Mouse (Mus musculus) embryonic fibroblast, embryonic 13.5 days (primary cell): ENCODE results near the gene Hoxa11. TPM values are rescaled to one million over a fixed set of nuclear protein-coding genes. Genes with fewer than 3 reads are reported as not detected.

Experiments
- H3K27ac ChIP-seq: 2 replicates; pipeline ENCODE4 v1.5.1; 2012; ENCODE audit warnings: low read length, control low read depth, inconsistent platforms; ENCODE audit not compliant: insufficient read depth
- H3K4me1 ChIP-seq: 2 replicates; pipeline ENCODE4 v1.6.1; 2011; ENCODE audit warnings: low read length; ENCODE audit not compliant: control insufficient read depth, insufficient read depth
- H3K4me3 ChIP-seq: 2 replicates; pipeline ENCODE4 v1.5.1; 2011; ENCODE audit warnings: mild to moderate bottlenecking, control low read depth, low read length; ENCODE audit not compliant: insufficient read depth
- CTCF ChIP-seq: IDR thresholded peaks from 2 replicates; pipeline ENCODE4 v1.5.1; 2011; ENCODE audit warnings: mild to moderate bottlenecking, control low read depth, low read length, moderate library complexity, borderline replicate concordance; ENCODE audit not compliant: insufficient read depth
- POLR2A ChIP-seq: IDR thresholded peaks from 2 replicates; pipeline ENCODE4 v1.6.1; 2011; ENCODE audit warnings: low read depth, mild to moderate bottlenecking, control low read depth, low read length, moderate library complexity
- polyA plus RNA-seq: library from polyadenylated mRNA; stranded (reverse); fragments of >200 nt; gene quantifications from 2 replicates; pipeline ENCODE4 v1.2.4, GENCODE M21; 2011; ENCODE audit warnings: low read depth; ENCODE audit not compliant: missing spikeins, insufficient read length

Hoxa11 gene
- polyA plus RNA-seq, 1 experiment: 9.2 TPM

DNA sequence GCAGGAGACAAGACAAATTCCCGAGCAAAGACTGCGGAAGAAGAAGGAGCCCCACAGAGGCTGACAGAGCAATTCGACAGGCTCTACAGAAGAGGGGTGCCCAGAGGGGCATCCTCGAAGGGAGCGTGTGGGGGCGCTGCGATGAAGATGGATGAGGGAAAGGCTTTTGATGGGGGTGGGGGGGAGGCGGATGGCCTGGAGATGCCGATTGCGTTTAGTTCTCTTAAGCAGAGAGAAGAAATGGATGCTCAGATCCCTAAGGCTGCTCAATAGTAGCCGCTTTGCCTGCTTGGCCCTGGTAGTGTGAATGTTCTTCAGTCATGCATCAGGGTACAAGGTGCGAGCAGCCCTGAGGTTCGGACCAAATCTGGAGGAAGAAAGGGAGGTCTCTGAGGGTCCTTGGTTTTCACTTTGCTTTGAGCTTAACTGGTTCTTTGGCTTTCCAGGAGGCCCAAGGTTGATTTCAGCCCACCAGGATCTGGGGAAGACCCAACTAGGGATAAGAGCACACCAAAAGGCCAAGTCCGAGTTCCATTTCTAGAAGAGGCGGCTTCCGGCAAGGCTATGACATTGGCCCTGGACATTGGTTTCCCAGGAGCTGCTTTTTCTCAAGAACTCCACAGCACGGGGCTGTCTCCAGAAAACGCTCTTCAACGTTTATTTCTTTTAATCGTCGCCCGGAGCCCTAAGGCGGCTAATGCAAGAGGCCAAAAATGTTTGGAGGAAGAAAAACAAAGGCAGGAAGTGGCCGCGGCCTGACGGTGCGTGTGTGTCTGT lies 3.2 kb upstream of the Hoxa11 start:
- H3K27ac ChIP-seq: peak overlapping the region; percentile 60
- TF ChIP-seq POLR2A (no peak), CTCF (no peak)
- no peaks in the 10 kb centered on the region for H3K4me1 ChIP-seq
- peak overlapping the region; percentile 24 for H3K4me3 ChIP-seq

DNA sequence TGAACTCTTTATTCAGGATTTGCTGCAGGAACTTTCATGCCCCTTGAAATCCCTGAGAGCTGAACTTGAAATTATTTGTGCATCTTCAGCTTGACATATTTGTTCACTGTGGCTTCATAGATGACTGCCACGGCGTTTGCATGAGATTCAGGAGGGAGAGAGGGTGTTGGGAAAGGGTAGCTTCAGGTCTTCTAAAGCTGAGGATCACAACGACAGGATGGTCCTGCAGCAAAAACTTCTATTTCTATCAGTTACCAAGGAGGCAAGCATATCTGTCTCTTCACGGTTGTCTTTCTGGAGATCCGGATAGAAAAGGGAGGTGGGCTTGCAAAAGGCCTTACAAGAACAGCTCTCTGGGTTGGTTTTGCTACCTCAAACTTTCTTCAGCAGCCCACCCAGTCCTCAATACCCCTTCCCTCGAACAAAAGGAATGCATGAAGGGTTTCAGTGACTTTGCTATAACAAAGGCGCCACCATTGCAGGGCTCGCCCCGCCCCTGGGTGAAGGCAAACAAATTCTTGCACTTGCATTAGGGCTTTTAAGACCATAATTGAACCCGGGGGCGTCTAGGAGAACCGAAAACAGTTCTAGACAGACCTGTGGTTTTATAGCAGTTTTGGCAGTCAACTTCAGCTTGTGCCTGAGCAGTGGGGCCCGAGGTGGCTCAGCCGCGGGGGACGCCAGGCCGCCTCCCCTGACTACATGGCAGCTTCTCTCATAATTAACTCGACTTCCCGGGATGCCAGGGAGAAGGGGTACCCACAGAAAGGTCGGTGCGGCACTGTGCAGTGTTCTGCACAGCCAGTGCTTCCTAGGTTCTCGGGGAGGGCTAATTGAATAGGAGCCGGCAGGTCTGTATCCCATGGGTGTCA lies 2.4 kb upstream of the Hoxa11 start:
- peak overlapping the region; percentile 23 for H3K4me3 ChIP-seq
- no peaks in the 10 kb centered on the region for H3K4me1 ChIP-seq
- TF ChIP-seq CTCF (no peak), POLR2A (no peak)
- peak overlapping the region; percentile 35 for H3K27ac ChIP-seq

DNA sequence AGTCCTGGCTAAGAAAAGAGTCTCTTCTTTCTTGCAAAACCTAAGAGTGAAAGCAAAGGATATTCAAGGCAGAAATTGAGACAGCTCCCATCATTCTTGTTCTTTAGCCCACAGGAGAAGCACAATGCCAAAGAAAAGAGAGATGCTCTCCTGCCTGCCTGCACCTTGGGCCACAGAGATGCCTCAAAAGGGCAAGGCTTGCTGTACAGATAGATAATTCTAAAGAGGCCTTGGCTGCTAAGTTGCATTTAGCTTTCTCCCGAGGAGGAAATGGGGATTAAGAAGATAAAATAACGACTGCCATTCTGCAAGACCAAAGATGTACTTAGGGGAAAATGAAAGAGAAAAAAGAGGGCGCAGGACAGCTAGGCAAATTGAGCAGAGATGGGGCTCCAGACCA lies 1.3 kb upstream of the Hoxa11 start:
- Histone ChIP-seq H3K27ac (no peak overlapping the region), H3K4me1 (no peaks in the 10 kb centered on the region), H3K4me3 (peak overlapping the region; percentile 46; the same call in 1 of the 2 replicates)
- TF ChIP-seq POLR2A (no peak), CTCF (no peak)

DNA sequence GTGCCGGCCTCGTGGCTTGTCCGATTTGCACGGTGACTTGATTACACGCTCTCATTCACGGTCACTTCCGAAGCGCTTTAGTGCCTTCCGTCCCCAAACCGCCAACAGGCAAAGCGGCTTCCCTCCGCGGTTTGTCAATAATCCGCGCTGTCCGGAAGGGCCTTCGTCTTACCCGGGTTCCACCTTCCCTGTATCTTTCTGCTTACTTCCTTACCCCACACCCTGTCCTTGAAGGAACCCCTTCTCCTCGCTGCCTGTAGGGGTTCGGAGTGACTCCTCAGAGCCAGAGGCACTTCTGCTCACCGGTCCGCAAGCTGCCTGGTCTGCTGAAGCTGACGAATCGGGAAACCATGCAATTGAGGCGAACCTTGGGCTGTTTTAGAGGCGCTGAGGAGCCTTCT lies 793 bp upstream of the Hoxa11 start:
- TF ChIP-seq POLR2A (no peak), CTCF (no peak)
- Histone ChIP-seq H3K27ac (0 out of 2 replicates have a peak overlapping the region, but pooled peaks have one; percentile 30), H3K4me1 (no peaks in the 10 kb centered on the region), H3K4me3 (peak overlapping the region; percentile 46)

DNA sequence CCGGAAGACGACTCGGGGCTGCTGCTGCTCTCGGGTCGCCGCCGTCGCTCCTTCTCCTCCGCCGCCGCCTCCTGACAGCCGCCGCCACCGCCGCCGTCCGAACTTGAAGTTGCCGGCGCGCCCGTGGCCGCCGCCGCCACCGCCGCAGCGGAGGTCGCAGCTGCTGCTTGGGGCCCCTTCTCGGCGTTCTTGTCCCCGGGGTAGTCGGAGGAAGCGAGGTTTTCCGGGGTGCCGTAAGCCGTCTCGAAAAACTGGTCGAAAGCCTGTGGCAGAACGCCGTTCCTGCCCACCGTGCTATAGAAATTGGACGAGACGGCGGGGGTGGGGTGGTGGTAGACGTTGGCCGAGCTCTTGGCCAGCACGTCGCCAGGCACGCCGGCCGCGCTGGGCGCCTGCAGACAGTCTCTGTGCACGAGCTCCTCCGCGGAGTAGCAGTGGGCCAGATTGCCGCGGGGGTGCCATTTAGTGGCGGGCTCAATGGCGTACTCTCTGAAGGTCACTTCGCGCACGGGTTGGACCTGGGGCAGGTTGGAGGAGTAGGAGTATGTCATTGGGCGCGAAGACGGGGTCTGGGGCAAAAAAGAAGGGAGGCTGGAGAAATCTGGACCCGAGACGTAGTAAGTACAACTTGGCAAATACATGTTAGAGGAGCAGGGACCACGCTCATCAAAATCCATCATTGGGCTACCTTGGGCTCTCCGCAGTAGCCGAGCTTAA lies 412 bp downstream of the Hoxa11 start:
- H3K4me1 ChIP-seq: no peaks in the 10 kb centered on the region
- H3K27ac ChIP-seq: peak overlapping the region; percentile 47
- peak overlapping the region; percentile 46 for H3K4me3 ChIP-seq
- no peak for TF ChIP-seq CTCF
- no peak; the same call in 1 of the 2 replicates for TF ChIP-seq POLR2A

DNA sequence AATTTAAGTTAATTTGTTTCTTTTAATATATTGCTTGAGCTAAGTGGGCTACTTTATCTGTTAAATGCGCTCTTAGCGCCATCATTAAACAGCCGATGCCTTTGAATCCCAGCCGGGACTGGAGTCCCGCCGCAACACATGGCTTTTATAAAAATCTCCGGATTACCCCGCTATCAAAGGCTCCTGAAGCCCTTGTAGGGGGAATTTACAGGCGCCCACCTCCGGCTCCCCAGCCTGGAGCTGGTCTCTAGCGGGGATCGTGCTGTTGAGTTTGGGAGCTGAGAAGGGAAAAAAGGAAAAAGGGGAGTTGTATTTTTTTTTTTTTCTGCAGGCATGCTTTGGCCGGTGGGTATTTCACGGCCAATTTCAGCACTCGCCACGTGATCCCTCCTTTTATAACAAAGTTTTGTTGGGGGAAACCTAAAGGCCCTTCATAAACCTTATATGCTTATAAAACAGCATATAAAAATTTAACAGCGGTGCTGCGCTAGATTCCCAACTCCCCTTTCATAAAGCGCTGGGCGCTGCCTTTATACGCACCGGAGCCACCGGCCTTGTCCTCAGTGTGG lies 1.1 kb downstream of the Hoxa11 start:
- no peak overlapping the region for H3K27ac ChIP-seq

DNA sequence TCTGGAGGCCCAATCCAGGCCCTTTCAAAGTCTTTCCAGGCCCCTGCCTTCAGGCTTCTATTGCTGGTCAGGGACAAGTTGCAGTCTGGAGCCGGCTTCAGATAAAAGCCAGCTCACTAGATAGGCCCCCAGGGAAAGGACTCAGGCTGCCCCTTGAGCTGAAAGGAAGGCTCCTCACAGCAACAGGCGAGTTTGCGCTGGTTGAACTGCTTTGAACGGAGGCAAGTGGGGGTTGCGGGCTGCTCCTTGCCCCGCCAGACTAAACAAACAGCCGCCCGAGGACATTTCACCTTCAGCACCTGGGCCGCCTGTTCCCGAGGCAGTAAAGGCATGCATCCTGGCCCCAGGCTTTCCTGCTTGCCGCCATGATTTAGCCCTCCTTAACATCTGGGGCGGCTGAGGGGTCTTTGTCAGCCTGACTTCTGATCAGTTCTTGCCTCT lies 1.9 kb downstream of the Hoxa11 start:
- no peaks in the 10 kb centered on the region for H3K4me1 ChIP-seq
- H3K27ac ChIP-seq: 0 out of 2 replicates have a peak overlapping the region, but pooled peaks have one; percentile 10
- H3K4me3 ChIP-seq: peak overlapping the region; percentile 40
- no peak for TF ChIP-seq POLR2A
- no peak for TF ChIP-seq CTCF

More for the DNA sequence above, 1.1 kb downstream of the Hoxa11 start:
- Histone ChIP-seq H3K4me1 (no peaks in the 10 kb centered on the region), H3K4me3 (peak overlapping the region; percentile 46)
- TF ChIP-seq POLR2A (no peak), CTCF (no peak)

DNA sequence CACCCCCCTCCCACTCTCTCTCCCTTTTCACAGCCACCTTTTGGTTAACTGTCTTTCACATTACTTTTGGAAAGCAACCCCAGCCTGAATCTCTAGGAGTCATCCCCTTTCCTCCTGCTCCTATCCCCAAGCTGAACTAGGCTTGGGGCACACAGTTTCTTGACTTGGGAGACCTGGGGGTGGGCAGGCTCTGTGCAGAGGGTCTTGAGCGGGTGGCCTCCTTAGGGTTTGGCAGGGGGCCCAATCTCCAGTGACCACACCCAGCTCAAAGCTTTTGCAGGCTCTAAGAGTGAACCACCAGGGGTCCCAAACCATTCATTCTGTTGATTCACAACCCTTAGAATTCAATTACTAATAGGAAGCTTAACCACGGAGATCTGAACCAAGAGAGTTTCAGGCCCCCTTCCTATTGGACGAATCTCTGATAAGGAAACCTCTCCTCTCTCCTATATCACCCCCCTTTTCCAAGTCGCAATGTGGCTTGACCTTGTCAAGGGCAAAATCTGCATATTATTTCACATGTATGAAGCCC lies 2.7 kb downstream of the Hoxa11 start:
- Histone ChIP-seq H3K4me3 (no peak overlapping the region), H3K4me1 (no peaks in the 10 kb centered on the region), H3K27ac (no peak overlapping the region)
- no peak for TF ChIP-seq POLR2A
- TF ChIP-seq CTCF: no peak
